Mouse (Mus musculus) bone marrow, adult 2 months (tissue): Measurements from ENCODE around the gene Armc3.

Source experiments
- CTCF ChIP-seq: fragments of 200-500 bp; IDR thresholded peaks from 2 replicates; pipeline ENCODE4 v1.5.1; 2011; ENCODE audit warnings: low read length, control low read depth; ENCODE audit not compliant: control insufficient read depth, insufficient read depth
- POLR2A ChIP-seq: fragments of 200-500 bp; IDR thresholded peaks from 2 replicates; pipeline ENCODE4 v1.6.1; 2011; ENCODE audit warnings: low read depth, mild to moderate bottlenecking, control low read depth, low read length, borderline replicate concordance; ENCODE audit not compliant: control insufficient read depth

- no peak for TF ChIP-seq CTCF
- no peak for TF ChIP-seq POLR2A
Measured at GRCm38 (mm10) chr2:19318499-19318898, 119.4 kb downstream of the Armc3 start.
